20 mouse cellular contexts compared by ENCODE assay signal in genomic region chr2:173033531-173033930, GRCm38 (mm10). TPM values are rescaled to one million over a fixed set of nuclear protein-coding genes. Genes with fewer than 3 reads are reported as not detected.
DNase-seq lines count a peak whose midpoint lies in the region; ATAC-seq and TF ChIP-seq lines count a peak whose summit lies in the region.
"Had no signal": no experiment of that assay in that cellular context is flagged by ENCODE, and none has a peak within 500 bp of the region (broad histone marks: within the 10 kb centered on the region; RNA-seq: fewer than 3 reads in every experiment).

No protein-coding gene starts in this region.

- no peak for TF ChIP-seq CTCF in liver, embryonic 14.5 days (IDR thresholded peaks at IDR 0.05; ENCODE audit: low read depth)

- peaks cover 12% of the 10 kb centered on the region for H3K36me3 ChIP-seq in midbrain, embryonic 11.5 days (ENCODE audit: control insufficient read depth, insufficient read depth, low read length)
- H3K36me3 ChIP-seq in midbrain, embryonic 10.5 days: peaks cover 81% of the 10 kb centered on the region
- peaks cover 78% of the 10 kb centered on the region for H3K36me3 ChIP-seq in liver, embryonic 14.5 days (replicated peaks; ENCODE audit: control insufficient read depth, insufficient read depth, low read depth)

- intact Hi-C loops in left cerebral cortex, postnatal 14 days (cut with DNase I): no loop called here

- no peak overlapping the region for H3K27ac ChIP-seq in midbrain, embryonic 11.5 days (ENCODE audit: low read depth, low read length)
- H3K27ac ChIP-seq in midbrain, embryonic 10.5 days (replicated peaks): no peak overlapping the region
- peak overlapping the region; percentile 100 for H3K27ac ChIP-seq in liver, embryonic 14.5 days
- H3K27ac ChIP-seq: forebrain, embryonic 12.5 days; heart, adult 2 months; hindbrain, embryonic 10.5 days; limb, embryonic 15.5 days; neural tube, embryonic 15.5 days had no signal

- no peak for ATAC-seq in CD4-positive, CD25-positive, alpha-beta regulatory T cell, adult 4 months
- 0 out of 2 replicates have a peak, but pooled peaks have one; percentile 8 for ATAC-seq in midbrain, embryonic 11.5 days (ENCODE audit: low FRiP score)
- no peak for ATAC-seq in liver, embryonic 14.5 days (ENCODE audit: insufficient read depth)

- no peak overlapping the region for H3K4me2 ChIP-seq in midbrain, embryonic 11.5 days
- peak overlapping the region; percentile 58 for H3K4me2 ChIP-seq in liver, embryonic 14.5 days (ENCODE audit: low read depth)
- H3K4me2 ChIP-seq: embryonic facial prominence, embryonic 12.5 days; forebrain, embryonic 12.5 days; limb, embryonic 15.5 days; neural tube, embryonic 15.5 days had no signal

- DNase-seq in CD4-positive, CD25-positive, alpha-beta regulatory T cell, adult 2 months (ENCODE audit: low read depth, low spot score): peak; percentile 60
- DNase-seq in midbrain, embryonic 11.5 days (ENCODE audit: low spot score, missing footprints): no peak
- DNase-seq in midbrain, embryonic 10.5 days (ENCODE audit: low spot score): no peak
- DNase-seq in liver, embryonic 14.5 days (ENCODE audit: low read depth in 3 of 3, low spot score in 3 of 3): no peak
- peak; percentile 54 for DNase-seq in thymus, postnatal 25 days
- no peak for DNase-seq in kidney, postnatal 10 days
- DNase-seq in left cerebral cortex, postnatal 14 days (ENCODE audit: low spot score in 2 of 2): no peak
- DNase-seq: adrenal gland, adult 8-10 months; cerebellum, postnatal 25 days; kidney, adult 18-20 months; midbrain, embryonic 14.5 days; retina, postnatal 1 day had no signal

- no peak overlapping the region for H3K9ac ChIP-seq in midbrain, embryonic 11.5 days (ENCODE audit: low read length)
- H3K9ac ChIP-seq in liver, embryonic 14.5 days (replicated peaks): peak overlapping the region; percentile 62
- H3K9ac ChIP-seq: embryonic facial prominence, embryonic 12.5 days; forebrain, embryonic 12.5 days; limb, embryonic 15.5 days; neural tube, embryonic 15.5 days had no signal

- H3K27me3 ChIP-seq in midbrain, embryonic 11.5 days (ENCODE audit: control insufficient read depth, insufficient read depth, low read length): no peaks in the 10 kb centered on the region
- H3K27me3 ChIP-seq in midbrain, embryonic 10.5 days (ENCODE audit: low read depth, poor library complexity, severe bottlenecking): no peaks in the 10 kb centered on the region
- H3K27me3 ChIP-seq in liver, embryonic 14.5 days (ENCODE audit: control insufficient read depth, insufficient read depth, low read length): no peaks in the 10 kb centered on the region
- H3K27me3 ChIP-seq: embryonic facial prominence, embryonic 12.5 days; forebrain, embryonic 12.5 days; limb, embryonic 15.5 days; neural tube, embryonic 15.5 days had no signal

- H3K4me3 ChIP-seq in midbrain, embryonic 11.5 days (ENCODE audit: low read depth, low read length): no peak overlapping the region
- no peak overlapping the region for H3K4me3 ChIP-seq in midbrain, embryonic 10.5 days
- peak overlapping the region; percentile 1 to 15; a peak in 2 of 4 replicates for H3K4me3 ChIP-seq in liver, embryonic 14.5 days (ENCODE audit: insufficient read depth in 1 of 2, low read depth in 2 of 2, low read length in 2 of 2)
- H3K4me3 ChIP-seq: embryonic facial prominence, embryonic 12.5 days; forebrain, embryonic 12.5 days; heart, adult 2 months; hindbrain, embryonic 10.5 days; limb, embryonic 15.5 days; neural tube, embryonic 15.5 days had no signal

- no peak for TF ChIP-seq EP300 in liver, embryonic 14.5 days (IDR thresholded peaks at IDR 0.05; ENCODE audit: low read depth)

- H3K9me3 ChIP-seq in midbrain, embryonic 11.5 days (ENCODE audit: control insufficient read depth, low read length): no peaks in the 10 kb centered on the region
- H3K9me3 ChIP-seq in midbrain, embryonic 10.5 days (replicated peaks): no peaks in the 10 kb centered on the region
- no peaks in the 10 kb centered on the region for H3K9me3 ChIP-seq in liver, embryonic 14.5 days (ENCODE audit: control insufficient read depth, low read length)
- H3K9me3 ChIP-seq: embryonic facial prominence, embryonic 12.5 days; forebrain, embryonic 12.5 days; hindbrain, embryonic 10.5 days; limb, embryonic 15.5 days; neural tube, embryonic 15.5 days had no signal

- 97% methylated on average over 13 of the region's 13 CpGs for WGBS in midbrain, embryonic 11.5 days
- WGBS in midbrain, embryonic 10.5 days: 95% methylated on average over 13 of the region's 13 CpGs
- 75% methylated on average over 13 of the region's 13 CpGs for WGBS in liver, embryonic 14.5 days (ENCODE audit: insufficient replicate concordance)

- no peaks in the 10 kb centered on the region for H3K4me1 ChIP-seq in midbrain, embryonic 11.5 days (ENCODE audit: control insufficient read depth, insufficient read depth, low read length)
- H3K4me1 ChIP-seq in midbrain, embryonic 10.5 days: 0 out of 2 replicates have a peak, but pooled peaks cover 7% of the 10 kb centered on the region
- peaks cover 69 to 86% of the 10 kb centered on the region in 2 experiments for H3K4me1 ChIP-seq in liver, embryonic 14.5 days (replicated peaks; ENCODE audit: control insufficient read depth in 2 of 2, insufficient read depth in 2 of 2, low read length in 1 of 2)
- H3K4me1 ChIP-seq: embryonic facial prominence, embryonic 12.5 days; forebrain, embryonic 12.5 days; neural tube, embryonic 15.5 days had no signal

RNA-seq across cellular contexts. Expression of gene Rbm38, which starts 13.2 kb away (rescaled TPM):
- 100 to 1,000 TPM; 154 to 194 TPM for polyA plus RNA-seq in CD4-positive, CD25-positive, alpha-beta regulatory T cell, adult 4 months (2017; shearing (Covaris generic))
- polyA plus RNA-seq in midbrain, embryonic 11.5 days (2014; fragmentation: Nextera tagmentation; extraction: Ambion mirVana): 70.4 and 77.3 TPM in 2 replicates
- polyA plus RNA-seq in midbrain, embryonic 10.5 days (2016; fragmentation: Nextera tagmentation; extraction: Ambion mirVana): 94.6 and 107 TPM in 2 replicates
- 274 and 315 TPM in 2 replicates for polyA plus RNA-seq in liver, embryonic 14.5 days (2012; rRNA removed)
- polyA plus RNA-seq in liver, embryonic 14.5 days (2014; fragmentation: Nextera tagmentation; extraction: Ambion mirVana): 270 and 320 TPM in 2 replicates
- 1 to 10 TPM; 3.1 to 3.7 TPM for total RNA-seq in left cerebral cortex, postnatal 14 days (2021)

RNA-seq across cellular contexts. Expression of gene Rae1, which starts 33.6 kb away (rescaled TPM):
- polyA plus RNA-seq in CD4-positive, CD25-positive, alpha-beta regulatory T cell, adult 4 months (2017; shearing (Covaris generic)): 10 to 100 TPM; 44.2 to 44.5 TPM
- 137 and 140 TPM in 2 replicates for polyA plus RNA-seq in midbrain, embryonic 11.5 days (2014; fragmentation: Nextera tagmentation; extraction: Ambion mirVana)
- polyA plus RNA-seq in midbrain, embryonic 10.5 days (2016; fragmentation: Nextera tagmentation; extraction: Ambion mirVana): 155 and 169 TPM in 2 replicates
- polyA plus RNA-seq in liver, embryonic 14.5 days (2012; rRNA removed): 39.4 and 45.9 TPM in 2 replicates
- polyA plus RNA-seq in liver, embryonic 14.5 days (2014; fragmentation: Nextera tagmentation; extraction: Ambion mirVana): 65.3 and 71.1 TPM in 2 replicates
- 10 to 100 TPM; 62.3 to 63.1 TPM for total RNA-seq in left cerebral cortex, postnatal 14 days (2021)

RNA-seq across cellular contexts. Expression of gene Spo11, which starts 56.0 kb away (rescaled TPM):
- polyA plus RNA-seq in CD4-positive, CD25-positive, alpha-beta regulatory T cell, adult 4 months (2017; shearing (Covaris generic)): 1 to 10 TPM; 3.3 to 3.8 TPM
- 0.25 and 0.26 TPM in 2 replicates for polyA plus RNA-seq in midbrain, embryonic 11.5 days (2014; fragmentation: Nextera tagmentation; extraction: Ambion mirVana)
- polyA plus RNA-seq in midbrain, embryonic 10.5 days (2016; fragmentation: Nextera tagmentation; extraction: Ambion mirVana): 0.20 and 0.40 TPM in 2 replicates
- polyA plus RNA-seq in liver, embryonic 14.5 days (2012; rRNA removed): 0.01 and 0.03 TPM in 2 replicates
- polyA plus RNA-seq in liver, embryonic 14.5 days (2014; fragmentation: Nextera tagmentation; extraction: Ambion mirVana): not detected in 2 replicates
- total RNA-seq in left cerebral cortex, postnatal 14 days (2021): under 1 TPM; 0.23 to 0.44 TPM
- total RNA-seq: adrenal gland, adult 8-10 months; heart, adult 2 months; layer of hippocampus, adult 18-20 months had no signal

Comparison
In these comparisons a context has a peak if more than half of its experiments do, and no peak if none do; other contexts are left out.
1. DNase-seq: peak in CD4-positive, CD25-positive, alpha-beta regulatory T cell, adult 2 months (single experiment) and thymus, postnatal 25 days (single experiment); none in midbrain, embryonic 11.5 days (single experiment), midbrain, embryonic 10.5 days (single experiment), liver, embryonic 14.5 days (0 of 3), kidney, postnatal 10 days (single experiment) and left cerebral cortex, postnatal 14 days (0 of 2).
2. H3K4me3 ChIP-seq: peak in liver, embryonic 14.5 days (2 of 2); none in midbrain, embryonic 11.5 days (single experiment) and midbrain, embryonic 10.5 days (single experiment).